Mouse (Mus musculus) liver, embryonic 14.5 days (tissue): ENCODE measurements at regions not wholly inside any gene's neighbourhood (a gene's known extent, or its start where the extent isn't known, plus 50 kb on each side); places are given as distances from the start of the nearest gene placed in this dataset.

Source experiments
- CTCF ChIP-seq: IDR thresholded peaks from 2 replicates; pipeline ENCODE4 v1.5.1; 2016; ENCODE audit warnings: antibody characterized with exemption, low read depth, control low read depth
- EP300 ChIP-seq: IDR thresholded peaks from 2 replicates; pipeline ENCODE4 v1.6.1; 2016; ENCODE audit warnings: antibody characterized with exemption, low read depth

GRCm38 (mm10) chr4:7220426-7220825 is 1018.4 kb downstream of the Car8 start:
- TF ChIP-seq CTCF (no peak), EP300 (no peak)
